Mouse (Mus musculus): ENCODE results near the gene Noxo1. TPM values are rescaled to one million over a fixed set of nuclear protein-coding genes. Genes with fewer than 3 reads are reported as not detected.

Gene Noxo1
- total RNA-seq, 2 experiments from 2014 or later: 2.7 to 4.4 TPM

DNA sequence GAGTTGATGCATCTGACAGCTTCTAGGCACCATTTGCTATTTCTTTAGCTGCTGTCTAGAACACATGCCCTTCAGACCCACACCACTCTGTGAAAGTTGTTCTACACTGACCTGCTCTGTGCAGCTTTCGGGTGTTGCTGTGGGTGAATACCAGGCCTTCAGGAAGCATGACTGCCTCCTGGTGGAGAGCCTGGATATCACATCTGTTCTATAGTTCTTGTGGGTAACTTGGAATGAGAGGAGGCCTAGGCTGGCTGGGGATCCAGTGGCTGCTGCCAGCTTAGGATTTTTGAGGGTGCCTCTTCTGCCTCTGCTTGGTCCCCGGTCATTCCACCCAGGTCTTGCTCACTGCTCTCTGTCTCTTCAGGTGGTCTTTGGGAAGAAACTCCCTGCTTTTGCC is 19.8 kb upstream of the Noxo1 start:
- DNase-seq (ENCODE audit: low spot score in 2 of 2): peak; percentile 66 to 70

DNA sequence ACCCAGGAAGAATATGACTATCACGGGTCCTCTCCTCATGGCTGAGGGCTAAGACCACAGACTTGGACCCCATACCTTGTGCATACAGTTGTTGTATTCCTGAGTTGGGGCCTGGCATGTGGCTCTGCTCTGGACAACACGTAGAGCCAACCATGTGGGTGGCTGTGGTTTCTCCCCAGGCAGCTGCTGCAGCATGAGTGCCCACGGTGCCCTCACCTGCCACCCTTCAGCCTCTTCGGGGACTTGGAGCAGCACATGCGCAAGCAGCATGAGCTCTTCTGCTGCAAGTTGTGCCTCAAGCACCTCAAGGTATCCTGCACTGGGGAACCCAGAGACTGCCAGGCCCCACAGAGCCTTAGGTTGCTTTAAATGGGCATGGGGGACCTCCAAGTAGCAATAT is 19.2 kb upstream of the Noxo1 start:
- DNase-seq (ENCODE audit: low spot score in 2 of 2): no peak

- no peak for DNase-seq (ENCODE audit: low spot score in 2 of 2)
Observed at GRCm38 (mm10) chr17:24677500-24678080, 18.4 kb upstream of the Noxo1 start.

DNA sequence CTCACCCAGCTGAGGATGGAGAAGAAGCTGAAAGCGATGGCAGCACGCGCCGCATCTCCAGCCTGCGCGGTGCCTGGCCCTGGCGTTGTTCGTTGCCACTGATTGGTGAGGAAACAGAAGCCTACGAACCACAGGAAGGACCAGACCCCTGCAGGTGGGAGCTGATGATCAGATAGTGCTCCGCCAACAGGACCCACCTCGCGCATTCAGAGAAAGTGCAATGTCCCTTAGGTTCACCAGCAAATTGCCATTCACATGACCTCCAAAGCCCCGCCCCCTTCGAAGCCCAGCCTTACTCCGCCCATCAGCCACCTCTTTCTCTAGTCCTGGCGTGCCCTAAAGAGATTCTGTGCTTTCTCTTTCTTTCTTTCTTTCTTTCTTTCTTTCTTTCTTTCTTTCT is 9.5 kb upstream of the Noxo1 start:
- no peak for DNase-seq (ENCODE audit: low spot score in 2 of 2)

- DNase-seq (ENCODE audit: low spot score in 2 of 2): no peak
Observed at GRCm38 (mm10) chr17:24687146-24687595, 8.9 kb upstream of the Noxo1 start.

DNA sequence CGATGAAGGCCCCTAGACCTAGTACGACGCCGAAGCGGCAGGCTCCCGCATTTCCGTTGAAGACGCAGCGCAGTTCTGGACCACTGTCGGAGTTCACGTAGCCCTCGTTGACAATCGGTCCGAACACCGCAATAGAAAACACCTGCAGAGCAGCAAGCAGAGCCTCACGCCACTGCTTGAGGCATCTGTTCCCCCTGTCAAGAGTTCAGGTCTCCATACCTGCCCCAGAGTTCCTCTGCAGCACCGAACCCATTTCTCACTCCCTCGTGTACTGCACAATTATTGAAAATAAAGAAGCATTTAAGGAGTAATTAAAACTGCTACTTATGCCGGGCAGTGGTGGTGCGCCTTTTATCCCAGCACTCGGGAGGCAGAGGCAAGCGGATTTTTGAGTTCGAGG is 8.4 kb upstream of the Noxo1 start:
- DNase-seq (ENCODE audit: low spot score in 2 of 2): no peak

DNA sequence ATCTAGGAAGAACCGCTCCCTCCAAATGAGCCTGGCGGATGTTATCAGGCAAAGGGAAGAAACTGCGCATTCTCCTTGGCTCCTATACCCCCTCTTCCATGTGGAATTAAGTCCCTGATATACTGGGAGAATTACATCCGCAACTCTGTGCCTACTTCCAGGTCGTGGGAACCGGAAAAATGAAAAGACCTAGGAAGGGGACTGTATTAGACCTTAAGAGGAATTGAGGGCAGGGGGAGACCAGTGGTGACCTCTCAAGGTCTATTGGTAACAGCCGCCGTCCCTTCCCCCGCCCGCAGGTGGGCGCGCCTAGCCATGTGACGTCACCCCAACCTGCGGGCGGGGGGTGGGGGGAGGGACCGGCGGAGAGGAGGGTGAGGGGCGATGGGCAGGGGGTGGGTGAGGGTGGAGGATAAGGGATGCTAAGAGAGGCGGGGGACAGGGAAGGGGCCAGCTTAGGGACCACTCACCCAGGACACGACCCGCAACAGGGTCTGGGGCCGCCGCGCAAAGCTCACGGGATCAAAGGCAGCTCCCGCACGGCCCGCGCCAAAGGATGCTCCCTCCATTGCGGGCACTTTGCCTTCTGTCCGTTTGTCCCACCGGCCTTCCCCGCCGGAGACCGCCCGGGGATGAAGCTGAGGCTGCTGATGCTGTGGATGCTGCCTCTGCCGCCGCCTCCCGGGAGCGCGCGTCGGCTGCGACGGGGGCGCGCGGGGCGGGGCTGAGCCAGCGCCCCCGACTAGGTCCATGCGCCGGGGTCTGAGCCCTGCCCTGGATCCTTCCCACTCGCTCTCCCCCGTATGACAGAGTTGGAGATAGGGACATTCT is 6.6 kb upstream of the Noxo1 start, which contains the start of gene Syngr3:
Gene Syngr3 (minus strand): TSS at position 705 of the 831 bp plus-strand sequence.
- peak in 1 of 2 experiments; percentile 50 for DNase-seq (ENCODE audit: low spot score in 2 of 2)

DNA sequence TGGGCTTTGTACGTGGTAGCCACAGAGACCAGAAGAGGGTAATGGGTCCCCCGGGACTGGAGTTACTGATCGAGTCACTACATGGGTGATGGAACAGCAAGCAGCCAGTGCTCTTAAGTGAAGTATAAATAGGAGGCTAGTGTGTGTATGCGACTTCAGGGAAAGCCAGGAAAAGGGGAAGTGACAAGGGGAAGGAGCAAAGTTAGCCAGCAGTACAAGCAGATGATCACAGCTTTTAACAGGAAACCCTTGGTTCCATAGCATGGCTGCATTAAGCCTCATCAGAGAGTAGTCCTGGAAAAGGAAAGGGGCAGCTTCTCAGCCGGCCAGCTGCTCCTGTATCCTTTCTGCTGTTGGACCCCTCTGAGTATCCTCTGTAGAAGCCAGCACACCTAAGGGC is 3.6 kb upstream of the Noxo1 start:
- no peak for DNase-seq (ENCODE audit: low spot score in 2 of 2)

DNA sequence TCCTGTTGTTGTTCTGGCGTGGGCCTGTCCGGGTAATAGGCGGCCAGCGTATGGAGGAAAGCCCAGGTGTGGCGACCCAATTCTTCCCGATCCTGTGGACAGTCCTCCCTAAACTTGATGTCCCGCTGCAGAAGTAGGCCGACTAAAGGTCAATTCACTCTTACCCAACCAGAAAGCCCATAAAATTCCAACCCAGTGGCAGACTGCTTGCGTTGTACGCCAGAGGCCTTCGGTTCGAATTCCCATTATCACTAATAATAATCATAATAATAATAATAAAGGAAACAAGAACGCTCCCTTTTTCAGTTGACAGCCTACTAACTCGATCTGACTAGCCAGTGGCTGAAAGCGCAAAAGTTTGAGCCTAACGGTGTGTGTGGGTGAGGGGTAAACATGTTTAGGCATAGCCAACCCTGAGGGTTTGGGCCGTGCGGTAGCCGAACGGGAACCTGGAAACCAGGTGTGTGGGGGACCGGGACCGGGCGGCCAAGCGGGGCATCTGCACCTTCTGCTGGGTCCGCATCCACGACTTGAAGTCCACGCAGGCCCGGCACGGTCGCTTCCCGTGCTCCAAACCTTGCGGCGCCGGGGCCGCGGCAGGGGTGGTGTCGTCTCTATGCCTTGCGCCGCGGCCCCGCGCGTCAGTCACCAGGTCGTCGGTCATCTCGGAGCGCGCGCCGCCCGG is 566 bp upstream of the Noxo1 start:
- no peak for DNase-seq (ENCODE audit: low spot score in 2 of 2)

DNA sequence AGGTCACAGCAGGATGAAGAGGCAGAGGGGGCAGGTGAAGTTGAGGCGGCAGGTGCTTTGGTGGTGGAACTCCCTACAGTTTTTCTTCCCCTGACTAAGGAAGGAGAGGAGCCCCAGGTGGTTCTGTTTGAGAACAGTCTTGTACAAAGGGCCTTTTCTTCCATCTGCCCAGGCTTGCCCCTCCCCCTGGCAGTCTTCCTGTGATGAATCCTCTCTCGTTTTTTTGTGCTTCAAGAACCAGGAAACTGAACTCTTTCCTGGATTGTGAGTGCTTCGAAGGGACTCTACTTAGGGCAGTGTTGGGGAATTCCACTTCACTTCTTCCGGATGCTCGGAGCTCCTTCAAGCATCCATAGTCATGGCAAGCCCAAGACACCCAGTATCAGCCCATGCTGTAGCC is 2.0 kb downstream of the Noxo1 start:
- DNase-seq (ENCODE audit: low spot score in 2 of 2): no peak

GRCm38 (mm10) chr17:24698715-24699114 is 2.7 kb downstream of the Noxo1 start:
- no peak for DNase-seq (ENCODE audit: low spot score in 2 of 2)

DNA sequence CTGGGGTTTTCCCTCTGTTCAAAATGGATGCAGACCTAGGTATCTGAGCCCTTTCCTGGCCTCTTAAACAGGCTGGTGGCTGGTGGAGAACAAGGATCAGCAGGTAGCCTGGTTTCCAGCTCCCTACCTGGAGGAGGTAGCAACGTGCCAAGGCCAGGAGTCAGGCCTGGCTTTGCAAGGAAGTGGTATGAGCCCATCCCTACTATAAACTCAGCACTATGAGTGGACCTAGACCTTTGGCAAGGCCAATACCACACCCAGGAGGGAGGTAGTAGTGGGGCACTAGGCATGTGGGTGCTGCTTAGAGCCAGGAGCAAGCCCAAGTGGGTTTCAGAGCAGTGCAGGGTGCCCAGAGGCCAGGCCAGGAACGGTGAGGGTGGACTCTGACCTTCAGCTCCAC is 3.4 kb downstream of the Noxo1 start:
- DNase-seq (ENCODE audit: low spot score in 2 of 2): no peak

DNA sequence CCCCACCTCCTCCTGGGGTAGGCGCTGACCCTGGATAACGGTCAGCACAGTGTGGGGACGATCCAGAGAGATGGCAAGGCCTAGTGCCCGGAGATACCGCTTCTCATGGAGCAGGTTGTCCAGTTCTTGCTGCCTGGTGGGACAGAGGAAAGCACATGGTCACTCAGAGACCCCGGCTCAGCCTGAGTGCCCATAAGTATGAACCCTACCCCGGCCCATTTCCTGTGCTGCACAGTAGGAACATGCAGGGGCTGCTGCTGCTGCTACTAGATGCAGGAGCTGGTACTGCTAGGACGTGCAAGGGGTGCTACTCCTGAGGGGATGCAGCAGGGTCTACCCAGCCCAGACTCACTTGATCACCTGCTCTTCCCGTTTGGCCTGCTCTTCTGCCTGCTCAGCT is 5.2 kb downstream of the Noxo1 start:
- DNase-seq (ENCODE audit: low spot score in 2 of 2): no peak

GRCm38 (mm10) chr17:24705821-24706220 is 9.8 kb downstream of the Noxo1 start:
- no peak for DNase-seq (ENCODE audit: low spot score in 2 of 2)

- DNase-seq (ENCODE audit: low spot score in 2 of 2): peak; percentile 94 to 95
Observed at GRCm38 (mm10) chr17:24706982-24707800, 11.2 kb downstream of the Noxo1 start, which contains the start of gene Tbl3. Tbl3 (minus strand) TSS chr17:24707660.

- no peak for DNase-seq (ENCODE audit: low spot score in 2 of 2)
Observed at GRCm38 (mm10) chr17:24707801-24708425, 11.9 kb downstream of the Noxo1 start.

- DNase-seq (ENCODE audit: low spot score in 2 of 2): no peak
Observed at GRCm38 (mm10) chr17:24708646-24709045, 12.6 kb downstream of the Noxo1 start.

GRCm38 (mm10) chr17:24715556-24715955 is 19.5 kb downstream of the Noxo1 start:
- DNase-seq (ENCODE audit: low spot score in 2 of 2): no peak

DNA sequence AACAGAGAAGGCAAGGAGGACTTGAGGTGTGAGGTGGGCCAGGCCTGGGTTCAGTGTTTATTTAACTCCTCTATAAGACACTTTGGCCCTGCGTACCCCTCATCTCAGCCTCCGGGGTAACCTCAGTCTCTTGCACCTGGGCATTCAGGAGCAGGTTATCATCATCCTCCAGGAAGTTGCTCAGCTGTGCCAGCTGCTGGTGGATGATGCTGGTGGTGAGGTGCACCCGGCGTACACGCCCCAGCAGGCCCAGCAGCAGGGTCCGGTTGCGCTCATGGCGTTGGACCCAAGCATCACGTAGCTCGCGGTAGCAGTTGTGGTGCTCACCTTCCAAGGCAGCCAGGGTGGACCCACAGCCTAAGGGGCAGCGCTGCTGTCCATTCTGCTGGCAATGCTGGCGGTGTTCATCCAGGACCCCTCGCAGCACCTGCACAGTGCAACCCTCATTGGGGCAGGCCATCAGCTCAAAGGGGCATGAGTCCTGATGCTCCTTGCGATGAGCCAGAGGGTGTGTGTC is 20.2 kb downstream of the Noxo1 start:
- no peak for DNase-seq (ENCODE audit: low spot score in 2 of 2)

DNA sequence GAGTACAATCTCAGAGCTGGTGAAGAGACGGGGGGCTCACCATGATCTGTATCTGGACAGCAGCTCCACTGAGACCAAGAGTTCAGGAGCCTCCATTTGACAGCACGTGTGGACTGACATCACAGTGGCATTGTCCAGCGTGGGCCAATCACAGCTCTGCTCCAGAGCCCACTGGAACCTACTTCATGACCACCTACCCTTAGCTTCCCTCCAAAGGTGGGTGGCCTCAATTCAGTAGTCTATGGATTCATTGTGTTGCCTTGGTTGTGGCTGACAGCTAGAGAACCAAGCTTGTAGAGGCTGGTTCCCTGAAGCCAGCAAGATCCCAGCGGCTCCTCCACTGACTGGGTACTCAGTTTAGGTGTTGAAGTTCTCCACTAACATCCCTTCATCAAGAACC is 21.9 kb downstream of the Noxo1 start, which contains the start of the genes Rnf151 and Rps2:
Gene Rnf151 (minus strand): TSS at position 121 of the 400 bp plus-strand sequence.
Gene Rps2 (plus strand): TSS at position 174 of the 400 bp plus-strand sequence.
- no peak for DNase-seq (ENCODE audit: low spot score in 2 of 2)

Data from layer of hippocampus, postnatal 14 days (tissue).